Mouse (Mus musculus): ENCODE results near the gene Sp2. TPM values are rescaled to one million over a fixed set of nuclear protein-coding genes. Genes with fewer than 3 reads are reported as not detected.

Gene Sp2
- polyA plus RNA-seq, 1 experiment: 26.3 TPM

GRCm38 (mm10) chr11:96975511-96976378 is 7.0 kb downstream of the Sp2 start:
- Histone ChIP-seq H3K4me3 (replicated peaks; ENCODE audit: extremely low read depth, low read depth, low read length) (no peak overlapping the region), H3K4me1 (ENCODE audit: control insufficient read depth, insufficient read depth, low read length) (peaks cover 32% of the 10 kb centered on the region)
- 62% methylated on average over 10 of the region's 10 CpGs for WGBS
- TF ChIP-seq POLR2A (IDR thresholded peaks at IDR 0.05; ENCODE audit: borderline replicate concordance, extremely low read depth, low read depth, low read length) (no peak), CTCF (IDR thresholded peaks at IDR 0.05; ENCODE audit: insufficient read depth, low read length) (no peak)
- peak; percentile 23 for DNase-seq

GRCm38 (mm10) chr11:96974813-96975212 is 7.9 kb downstream of the Sp2 start:
- no peak overlapping the region for H3K4me3 ChIP-seq (replicated peaks; ENCODE audit: extremely low read depth, low read depth, low read length)
- no peak for DNase-seq
- H3K4me1 ChIP-seq (ENCODE audit: control insufficient read depth, insufficient read depth, low read length): peaks cover 41% of the 10 kb centered on the region
- TF ChIP-seq CTCF (IDR thresholded peaks at IDR 0.05; ENCODE audit: insufficient read depth, low read length): no peak
- TF ChIP-seq POLR2A (IDR thresholded peaks at IDR 0.05; ENCODE audit: borderline replicate concordance, extremely low read depth, low read depth, low read length): no peak
- 47% methylated on average over 5 of the region's 5 CpGs for WGBS

DNA sequence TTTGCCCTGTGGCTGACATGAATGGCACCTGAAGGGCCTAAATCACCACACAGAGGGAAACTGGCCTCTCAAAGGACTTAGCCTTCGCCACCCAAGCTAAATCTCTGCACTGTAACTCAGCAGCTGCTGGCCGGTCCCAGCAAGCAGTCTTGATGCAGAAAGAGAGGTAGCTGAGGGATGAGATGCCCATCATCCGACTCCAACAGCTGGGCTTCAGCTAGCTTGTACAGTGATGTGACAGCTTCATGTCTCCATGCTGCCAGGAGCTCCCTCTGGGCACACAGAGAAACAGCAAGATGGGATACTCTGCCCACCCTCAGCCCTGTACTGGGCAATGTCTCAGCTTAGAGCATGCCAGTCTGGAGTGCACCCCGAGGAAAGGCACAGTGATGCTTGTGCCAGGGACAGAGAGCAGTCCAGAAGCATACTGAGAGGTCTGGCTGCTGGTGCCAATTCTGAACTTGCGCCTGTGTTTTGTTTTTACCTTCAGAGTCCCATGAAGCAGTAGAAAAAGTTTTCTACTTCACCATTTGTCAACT is 9.3 kb downstream of the Sp2 start:
- Histone ChIP-seq H3K4me1 (ENCODE audit: control insufficient read depth, insufficient read depth, low read length) (peaks cover 48% of the 10 kb centered on the region), H3K4me3 (replicated peaks; ENCODE audit: extremely low read depth, low read depth, low read length) (no peak overlapping the region)
- TF ChIP-seq CTCF (IDR thresholded peaks at IDR 0.05; ENCODE audit: insufficient read depth, low read length) (no peak), POLR2A (IDR thresholded peaks at IDR 0.05; ENCODE audit: borderline replicate concordance, extremely low read depth, low read depth, low read length) (no peak)
- DNase-seq: no peak
- WGBS: 59% methylated on average over 5 of the region's 5 CpGs

DNA sequence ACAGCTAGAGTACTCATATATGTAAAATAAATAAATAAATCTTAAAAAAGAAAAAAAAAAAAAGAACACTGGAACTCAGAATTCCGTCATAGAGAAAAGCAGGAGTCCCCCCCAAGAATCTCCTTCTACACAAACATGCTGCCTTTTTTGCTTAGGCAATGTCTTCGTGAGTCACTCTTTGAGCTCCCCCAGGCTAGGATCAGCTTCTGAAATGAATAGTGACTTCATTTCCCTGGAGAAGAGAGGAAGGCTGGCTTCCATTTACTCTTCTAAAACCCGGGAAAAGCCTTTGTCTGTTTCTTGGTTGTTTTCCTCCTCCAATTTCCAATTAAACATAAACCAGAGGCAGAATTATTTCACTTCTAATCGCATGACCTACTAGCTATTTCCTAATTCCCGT is 9.9 kb downstream of the Sp2 start:
- WGBS: 58% methylated on average over 5 of the region's 5 CpGs
- Histone ChIP-seq H3K4me1 (ENCODE audit: control insufficient read depth, insufficient read depth, low read length) (peaks cover 49% of the 10 kb centered on the region), H3K4me3 (replicated peaks; ENCODE audit: extremely low read depth, low read depth, low read length) (no peak overlapping the region)
- no peak for TF ChIP-seq POLR2A (IDR thresholded peaks at IDR 0.05; ENCODE audit: borderline replicate concordance, extremely low read depth, low read depth, low read length)
- no peak for TF ChIP-seq CTCF (IDR thresholded peaks at IDR 0.05; ENCODE audit: insufficient read depth, low read length)
- DNase-seq: no peak

DNA sequence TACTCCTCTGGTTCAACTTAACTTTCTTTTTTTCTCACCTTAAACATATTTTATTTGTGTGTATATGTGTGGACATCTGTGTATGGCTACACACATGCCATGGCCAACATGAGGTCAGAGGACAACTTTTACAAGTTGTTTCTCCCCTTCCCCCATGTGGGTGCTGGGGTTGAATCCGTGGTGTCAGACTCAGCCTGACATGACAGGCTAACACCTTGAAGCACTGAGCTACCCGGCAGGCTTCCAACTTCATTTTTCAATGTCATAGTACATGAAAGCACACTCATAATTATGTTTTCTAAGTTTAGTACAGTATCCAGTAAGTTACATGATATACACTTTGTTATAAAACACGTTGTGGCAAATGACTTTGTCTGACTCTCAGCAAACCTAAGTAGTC is 12.4 kb downstream of the Sp2 start:
- no peak overlapping the region for H3K4me3 ChIP-seq (replicated peaks; ENCODE audit: extremely low read depth, low read depth, low read length)
- DNase-seq: no peak
- TF ChIP-seq CTCF (IDR thresholded peaks at IDR 0.05; ENCODE audit: insufficient read depth, low read length): no peak
- WGBS: 36% methylated on average over 3 of the region's 3 CpGs
- H3K4me1 ChIP-seq (ENCODE audit: control insufficient read depth, insufficient read depth, low read length): peaks cover 51% of the 10 kb centered on the region

- peak; percentile 47 for DNase-seq
- Histone ChIP-seq H3K4me3 (replicated peaks; ENCODE audit: extremely low read depth, low read depth, low read length) (no peak overlapping the region), H3K4me1 (ENCODE audit: control insufficient read depth, insufficient read depth, low read length) (peaks cover 51% of the 10 kb centered on the region)
- no peak for TF ChIP-seq CTCF (IDR thresholded peaks at IDR 0.05; ENCODE audit: insufficient read depth, low read length)
- no peak for TF ChIP-seq POLR2A (IDR thresholded peaks at IDR 0.05; ENCODE audit: borderline replicate concordance, extremely low read depth, low read depth, low read length)
- 12% methylated on average over 1 of the region's 1 CpGs for WGBS
Observed at GRCm38 (mm10) chr11:96969746-96970145, 13.0 kb downstream of the Sp2 start.

DNA sequence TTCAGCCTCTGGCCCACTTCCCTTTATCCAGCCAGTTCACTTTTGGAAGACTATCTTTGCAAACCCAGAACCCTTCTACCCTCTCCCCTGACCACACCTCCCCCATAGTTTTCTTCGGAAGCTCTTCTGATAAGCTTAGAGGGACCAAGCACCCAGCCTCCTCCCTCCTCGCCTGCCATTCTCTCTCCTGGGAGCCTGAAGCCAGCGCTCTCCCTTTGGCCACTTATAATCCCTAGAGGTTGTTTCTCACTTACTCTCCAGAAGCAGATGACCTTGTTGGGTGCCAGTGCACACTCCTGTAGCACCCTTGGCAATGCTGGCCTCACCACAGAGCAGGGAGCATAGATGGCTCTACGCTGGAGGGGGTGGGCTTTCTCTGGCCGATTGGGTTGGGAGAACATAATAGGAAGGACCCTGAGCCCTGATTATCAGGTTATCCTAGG is 13.5 kb downstream of the Sp2 start:
- DNase-seq: peak; percentile 44
- Histone ChIP-seq H3K4me1 (ENCODE audit: control insufficient read depth, insufficient read depth, low read length) (peaks cover 51% of the 10 kb centered on the region), H3K4me3 (replicated peaks; ENCODE audit: extremely low read depth, low read depth, low read length) (no peak overlapping the region)
- no peak for TF ChIP-seq CTCF (IDR thresholded peaks at IDR 0.05; ENCODE audit: insufficient read depth, low read length)
- WGBS: 44% methylated on average over 5 of the region's 5 CpGs

GRCm38 (mm10) chr11:96968476-96968875 is 14.3 kb downstream of the Sp2 start:
- WGBS: 46% methylated on average over 6 of the region's 6 CpGs

GRCm38 (mm10) chr11:96967544-96968269 is 15.1 kb downstream of the Sp2 start:
- DNase-seq: no peak
- no peak for TF ChIP-seq CTCF (IDR thresholded peaks at IDR 0.05; ENCODE audit: insufficient read depth, low read length)
- no peak for TF ChIP-seq POLR2A (IDR thresholded peaks at IDR 0.05; ENCODE audit: borderline replicate concordance, extremely low read depth, low read depth, low read length)
- Histone ChIP-seq H3K4me1 (ENCODE audit: control insufficient read depth, insufficient read depth, low read length) (peaks cover 45% of the 10 kb centered on the region), H3K4me3 (replicated peaks; ENCODE audit: extremely low read depth, low read depth, low read length) (peak overlapping the region; percentile 52)
- WGBS: 36% methylated on average over 11 of the region's 11 CpGs

More at GRCm38 (mm10) chr11:96968476-96968875, 14.3 kb downstream of the Sp2 start:
- TF ChIP-seq CTCF (IDR thresholded peaks at IDR 0.05; ENCODE audit: insufficient read depth, low read length): no peak
- TF ChIP-seq POLR2A (IDR thresholded peaks at IDR 0.05; ENCODE audit: borderline replicate concordance, extremely low read depth, low read depth, low read length): no peak
- peaks cover 47% of the 10 kb centered on the region for H3K4me1 ChIP-seq (ENCODE audit: control insufficient read depth, insufficient read depth, low read length)
- H3K4me3 ChIP-seq (replicated peaks; ENCODE audit: extremely low read depth, low read depth, low read length): peak overlapping the region; percentile 1
- peak; percentile 31 for DNase-seq
